Mouse (Mus musculus): Measurements from ENCODE around the gene Rybp. TPM values are rescaled to one million over a fixed set of nuclear protein-coding genes. Genes with fewer than 3 reads are reported as not detected.

Rybp gene
- polyA plus RNA-seq, 2 experiments from 2014 or later: 11.8 to 13.7 TPM

DNA sequence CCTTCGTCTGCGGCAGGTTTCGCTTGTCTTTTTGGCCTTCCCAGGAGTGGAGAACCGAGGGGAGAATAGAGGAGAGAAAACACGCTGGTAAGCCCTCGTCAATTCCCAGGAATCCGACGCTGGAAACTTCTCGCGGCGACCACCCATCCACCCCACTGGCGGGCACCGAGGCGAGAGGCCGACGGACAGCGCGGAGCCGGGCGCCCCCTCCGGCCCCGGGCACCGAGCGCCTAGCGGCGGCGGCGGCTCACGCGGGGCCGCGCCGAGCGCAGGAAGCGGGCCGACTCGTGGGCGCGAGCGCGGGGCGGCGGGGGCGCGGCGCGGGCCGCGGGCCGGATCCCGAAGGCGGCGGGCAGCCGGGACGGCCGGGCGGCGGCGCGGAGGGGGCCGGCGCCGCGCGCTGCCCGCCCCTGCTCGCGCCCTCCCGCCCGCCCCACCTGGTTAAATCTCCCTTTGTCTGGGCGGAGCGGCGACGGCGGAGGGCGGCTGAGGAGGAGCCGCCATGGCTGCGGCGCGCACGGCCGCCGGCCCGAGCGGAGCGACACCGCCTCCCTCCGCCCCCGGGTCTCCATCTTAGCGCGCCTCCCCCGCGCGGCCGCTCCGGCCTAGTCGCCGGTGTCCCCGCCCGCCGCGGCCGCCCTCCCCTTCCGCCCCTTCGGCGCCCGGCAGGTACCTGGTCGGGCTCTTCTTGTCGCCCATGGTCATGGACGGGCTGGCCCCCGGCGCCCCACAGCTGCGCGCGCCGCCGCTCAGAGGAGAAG is 532 bp downstream of the Rybp start:
- ATAC-seq: peak; percentile 46

DNA sequence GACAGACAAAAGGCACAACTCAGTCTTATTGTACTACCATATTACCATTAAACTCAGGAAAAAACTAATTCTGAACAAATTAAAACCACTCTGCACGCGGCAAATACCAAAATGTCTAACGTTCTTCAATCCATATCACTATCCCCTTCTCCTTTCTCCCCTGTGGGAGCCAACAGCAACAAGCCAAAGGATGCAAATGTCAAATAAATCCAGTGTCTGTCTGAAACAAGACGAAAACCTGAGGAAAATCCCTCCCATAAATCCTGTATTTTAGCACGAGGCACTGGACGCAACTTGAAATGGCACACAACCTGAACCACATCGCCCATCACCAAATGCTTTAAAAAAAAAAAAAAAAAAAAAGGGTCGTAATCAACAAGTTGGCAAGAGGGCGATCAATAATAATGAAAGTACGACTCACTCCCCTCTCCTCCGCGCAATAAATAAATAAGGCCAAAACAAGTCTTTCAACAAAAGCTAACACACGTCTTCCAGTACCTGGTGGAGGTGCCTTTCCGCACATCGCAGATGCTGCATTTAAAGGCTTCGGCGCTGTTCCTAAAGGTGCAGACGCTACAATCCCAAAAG is 1.2 kb downstream of the Rybp start:
- no peak for ATAC-seq

DNA sequence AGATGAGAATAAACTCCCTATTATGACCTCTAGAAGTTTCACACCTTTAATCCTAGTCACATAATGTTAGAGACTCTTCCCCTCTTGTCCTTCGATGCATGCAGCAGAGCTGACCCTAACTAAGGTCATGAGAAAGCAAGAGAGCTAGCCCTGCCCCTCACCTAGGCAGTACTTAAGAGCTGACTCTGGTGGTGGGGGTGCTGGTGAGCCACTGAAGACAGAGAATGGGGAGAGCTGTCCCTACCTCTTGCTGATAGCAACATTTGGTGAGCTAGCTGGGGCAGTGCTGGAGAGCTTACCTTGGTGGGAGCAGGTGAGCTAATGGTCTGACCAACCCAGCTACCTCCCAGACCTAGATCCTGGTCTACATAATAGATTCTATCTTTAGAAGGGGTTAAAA is 8.4 kb downstream of the Rybp start:
- no peak for ATAC-seq

DNA sequence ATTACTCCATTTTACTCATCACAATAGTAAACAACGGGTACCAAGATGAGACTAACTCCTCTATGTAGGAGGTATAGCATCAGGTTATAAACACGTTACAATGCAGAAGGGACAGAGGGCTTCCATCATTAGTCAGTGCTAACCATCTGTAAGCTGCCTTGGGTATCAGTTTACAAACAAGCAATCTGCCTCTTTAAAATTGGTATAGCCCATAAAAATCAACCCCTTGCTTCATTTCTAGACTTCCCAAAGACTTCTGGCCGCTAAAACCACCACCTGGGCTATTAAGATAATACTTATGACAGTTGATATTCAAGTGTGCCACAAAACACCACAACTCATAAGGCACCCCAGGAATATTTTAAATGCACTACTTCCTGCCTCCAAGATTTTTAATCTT is 10.9 kb downstream of the Rybp start:
- no peak for ATAC-seq

DNA sequence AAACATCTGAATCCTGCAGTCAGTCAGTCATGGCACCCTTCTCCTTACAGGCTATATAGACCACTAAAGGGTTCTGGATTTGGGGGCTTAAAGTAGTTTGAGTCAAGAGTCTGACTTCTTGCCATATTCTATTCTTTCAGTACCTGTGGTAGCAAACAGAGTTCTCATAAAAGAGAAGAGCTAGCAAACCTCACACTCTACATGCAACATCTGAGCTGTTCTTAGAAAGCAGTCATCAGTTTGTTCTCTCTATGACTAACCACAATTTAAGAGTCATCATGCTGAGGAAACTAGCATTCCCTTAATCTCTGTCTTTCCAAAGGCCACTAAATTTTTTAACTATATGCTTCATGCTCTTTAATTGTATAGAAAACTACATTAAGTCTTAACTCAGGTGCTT is 11.6 kb downstream of the Rybp start:
- peak; percentile 34 for ATAC-seq

DNA sequence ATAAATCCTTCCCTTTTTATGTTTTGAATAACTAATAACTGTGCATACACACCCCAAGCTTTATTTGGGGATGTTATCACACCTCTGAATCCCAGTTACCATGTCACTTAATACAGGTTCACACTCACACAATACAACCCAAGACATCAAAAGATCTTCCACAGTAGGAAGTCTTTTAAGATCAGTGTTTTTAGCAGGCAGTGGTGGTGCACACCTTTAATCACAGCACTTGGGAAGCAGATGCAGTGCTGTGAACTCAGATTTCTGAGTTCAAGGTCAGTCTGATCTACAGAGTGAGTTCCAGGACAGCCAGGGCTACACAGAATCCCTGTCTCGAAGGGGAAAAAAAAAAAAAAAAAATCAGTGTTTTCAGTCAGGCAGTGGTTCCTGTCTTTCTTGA is 13.7 kb downstream of the Rybp start:
- ATAC-seq: no peak

DNA sequence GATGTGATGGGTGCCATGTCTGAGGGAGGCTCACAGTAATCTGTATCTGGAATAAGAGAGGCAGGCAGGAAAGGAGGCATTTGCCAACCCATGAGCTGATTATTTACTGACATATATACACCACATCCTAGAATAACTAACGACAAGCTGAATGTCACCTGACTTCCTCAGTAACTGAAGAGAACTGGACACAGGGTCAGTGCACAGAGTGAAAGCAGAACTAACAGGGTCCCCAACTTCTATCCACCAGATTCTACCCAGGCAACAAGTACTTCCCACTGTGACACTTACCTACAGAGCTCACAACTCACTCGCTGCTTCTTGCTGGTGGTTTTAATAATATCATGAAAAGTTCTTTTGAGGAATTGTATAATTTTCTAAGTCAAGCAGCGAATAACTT is 15.3 kb downstream of the Rybp start:
- no peak for ATAC-seq

DNA sequence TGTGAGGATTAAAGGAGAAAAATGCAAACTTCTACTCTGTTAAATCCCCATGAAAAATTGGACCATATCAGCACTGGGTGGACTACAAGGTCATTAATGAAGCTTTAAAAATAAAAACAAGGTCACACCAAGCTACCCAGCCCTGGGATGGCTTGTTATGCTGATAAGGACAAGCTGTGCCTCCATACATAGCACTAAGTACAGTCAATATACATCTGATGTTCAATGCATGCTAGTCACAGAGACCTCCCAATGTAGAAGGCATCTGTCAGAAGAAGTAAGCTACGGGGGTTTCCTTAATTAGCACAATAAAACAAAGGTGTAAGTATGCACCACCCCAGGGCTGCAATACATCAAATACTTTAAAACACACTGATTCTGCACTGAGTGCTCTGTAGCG is 16.5 kb downstream of the Rybp start:
- no peak for ATAC-seq

DNA sequence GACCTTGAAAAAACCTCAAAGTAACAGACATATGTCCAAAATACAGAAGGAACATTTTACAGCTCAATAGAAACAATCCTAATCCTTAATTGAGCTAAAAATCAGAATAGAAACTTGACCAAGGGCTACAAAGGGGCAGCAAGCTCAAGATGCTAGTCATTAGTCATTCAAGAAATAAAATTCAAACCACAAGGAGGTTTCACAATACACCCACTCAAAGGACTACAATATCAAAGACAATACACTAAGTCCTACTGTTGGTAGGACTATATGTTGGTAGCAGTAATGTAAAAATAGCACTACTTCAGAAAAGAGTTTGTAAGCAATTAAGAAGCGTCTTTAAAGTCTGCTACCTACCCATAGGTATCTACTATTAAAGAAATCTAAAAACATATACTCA is 27.7 kb downstream of the Rybp start:
- no peak for ATAC-seq

DNA sequence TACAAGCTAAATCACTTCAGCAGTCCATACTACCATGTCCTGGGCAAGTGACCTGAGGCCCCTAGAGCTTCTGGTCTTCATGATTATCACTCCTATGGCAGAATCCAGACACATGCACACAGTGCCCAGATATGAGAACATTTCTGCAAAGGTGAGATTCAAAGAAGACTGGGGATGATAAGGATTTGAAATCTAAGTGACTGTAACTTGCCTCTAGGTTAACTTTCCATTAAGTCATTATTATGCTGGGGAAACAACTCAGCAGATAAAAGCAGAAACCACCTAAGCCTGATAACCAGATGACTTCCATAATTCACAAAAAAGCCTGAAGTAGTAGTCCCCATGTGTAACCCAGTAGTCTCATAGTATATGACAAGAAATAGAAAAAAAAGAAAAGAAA is 29.0 kb downstream of the Rybp start:
- ATAC-seq: no peak

DNA sequence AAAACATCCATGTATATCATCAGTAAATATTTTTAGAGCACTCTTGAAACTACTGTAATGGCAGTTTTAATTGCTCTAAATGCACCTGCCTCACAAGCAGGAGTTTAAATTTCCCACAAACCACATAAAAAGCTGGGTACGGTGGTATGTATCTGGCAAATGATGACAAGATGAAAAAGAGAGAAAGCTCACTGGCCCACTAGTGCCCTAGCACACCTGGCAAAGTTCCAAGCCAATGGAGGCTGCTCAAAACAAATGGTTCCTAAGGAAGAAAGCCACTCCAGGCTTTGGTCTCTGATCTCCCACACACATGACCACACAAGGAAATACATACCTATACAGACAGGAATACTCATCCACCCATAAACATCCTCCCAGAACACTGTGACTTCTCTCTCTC is 31.9 kb downstream of the Rybp start:
- ATAC-seq: no peak

DNA sequence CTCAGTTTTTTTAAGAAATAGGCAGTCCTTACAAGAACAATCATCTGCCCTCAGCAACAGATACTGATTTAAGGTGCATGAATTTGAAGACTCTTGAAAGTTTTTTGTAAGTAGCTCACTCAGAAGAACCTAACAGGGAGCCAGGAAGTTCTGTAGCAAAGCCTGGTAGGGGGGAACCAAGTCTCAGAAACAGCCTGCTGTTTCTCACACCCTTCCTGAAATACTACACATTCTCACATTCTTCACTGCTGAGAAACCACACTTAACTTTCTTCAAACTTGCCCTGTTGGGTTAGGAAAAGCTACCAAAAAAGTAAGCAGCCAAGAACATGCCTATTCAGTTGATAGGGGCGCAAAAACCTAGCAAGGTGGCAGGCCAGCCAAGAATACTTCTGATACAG is 32.6 kb downstream of the Rybp start:
- ATAC-seq: no peak

DNA sequence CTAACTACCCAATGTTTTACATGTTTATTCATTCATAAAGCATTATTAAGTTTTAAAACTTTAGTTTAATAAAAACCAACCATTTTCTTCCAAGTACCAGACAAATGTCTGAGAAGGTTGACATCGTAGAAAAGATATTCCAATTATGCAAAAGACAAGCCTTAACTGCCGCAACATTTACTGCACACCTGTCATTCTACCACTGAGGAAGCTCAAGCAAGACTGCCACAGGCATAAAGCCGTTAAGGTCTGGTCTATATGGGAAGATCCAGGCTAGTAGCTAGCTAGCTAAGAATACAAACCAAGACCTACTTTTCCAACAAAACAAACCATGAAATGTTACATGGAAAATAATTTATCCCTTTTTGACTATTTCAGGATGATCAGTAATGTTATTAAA is 42.8 kb downstream of the Rybp start:
- ATAC-seq: no peak

DNA sequence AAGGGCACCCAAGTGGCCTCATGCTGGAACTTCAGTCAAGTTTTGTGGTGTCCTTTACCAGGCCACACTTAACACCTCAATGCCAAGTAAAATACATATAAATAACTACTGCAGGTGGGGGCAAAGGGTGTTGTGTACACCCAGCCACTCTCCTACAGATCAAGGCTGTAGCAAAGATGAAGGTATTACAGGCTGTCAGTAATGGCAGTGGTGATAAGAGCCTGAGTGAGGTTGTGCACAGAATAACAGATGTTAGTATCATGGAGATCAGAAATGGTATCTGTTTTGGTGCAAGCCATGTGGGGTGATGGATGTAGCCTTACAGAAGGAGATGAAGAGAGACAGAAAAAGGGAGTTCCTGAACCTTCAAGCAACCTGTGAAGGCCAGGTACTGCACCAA is 52.2 kb downstream of the Rybp start:
- ATAC-seq: no peak

DNA sequence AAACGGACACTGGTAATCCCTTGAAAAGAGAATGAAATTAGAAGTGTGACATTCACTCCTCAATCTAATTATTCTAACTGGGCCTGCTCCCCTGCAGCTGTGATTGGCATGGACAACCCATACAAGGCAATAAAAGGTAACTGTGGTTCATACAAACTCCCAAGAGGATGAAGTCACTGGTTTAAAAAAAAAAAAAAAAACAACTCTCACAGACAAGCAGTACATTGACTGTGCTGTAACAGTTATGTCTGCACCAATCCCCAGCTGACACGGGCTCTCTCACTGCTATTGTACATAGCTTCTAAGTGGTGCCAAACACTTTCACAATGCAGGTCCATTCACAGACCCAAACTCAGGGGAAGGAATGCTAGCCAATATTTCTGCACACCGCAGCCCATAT is 53.8 kb downstream of the Rybp start:
- no peak for ATAC-seq

DNA sequence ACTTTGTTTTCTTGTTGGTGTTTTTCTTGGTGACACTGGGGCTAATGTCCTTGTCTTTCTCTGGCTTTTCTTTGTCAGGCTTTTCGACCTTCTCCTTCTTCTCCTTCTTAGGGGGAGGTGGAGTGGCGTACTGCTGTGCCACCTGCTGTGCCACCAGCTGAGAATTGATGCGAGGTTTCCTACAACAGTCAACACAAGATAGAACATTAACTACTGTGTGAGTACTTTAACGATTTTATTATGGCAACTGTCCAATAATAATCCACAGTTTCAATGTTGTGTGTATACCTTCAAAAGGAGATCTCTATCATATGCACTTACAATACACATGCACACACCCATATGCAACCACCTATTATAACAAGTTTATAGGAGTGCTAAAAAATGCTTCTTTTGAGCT is 54.2 kb downstream of the Rybp start:
- ATAC-seq: no peak

DNA sequence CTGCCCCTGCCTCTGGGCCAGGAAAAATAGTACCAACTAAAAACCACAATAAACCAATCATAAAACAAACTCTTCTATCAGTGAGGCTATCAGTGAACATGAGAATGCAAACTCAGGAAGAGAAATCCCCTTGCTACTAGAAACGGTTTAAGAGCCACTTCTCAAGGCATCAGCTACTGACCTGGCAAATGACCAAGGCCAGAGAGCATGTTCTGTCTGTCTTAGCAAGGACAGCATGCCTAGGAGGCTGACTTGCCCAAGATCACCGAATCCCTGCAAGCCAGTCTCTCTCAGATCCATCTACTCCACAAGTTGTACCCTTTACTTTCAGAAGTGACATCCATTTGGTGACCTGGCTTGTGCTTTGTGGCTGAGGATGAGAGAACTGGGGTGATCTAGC is 61.1 kb downstream of the Rybp start:
- no peak for ATAC-seq

DNA sequence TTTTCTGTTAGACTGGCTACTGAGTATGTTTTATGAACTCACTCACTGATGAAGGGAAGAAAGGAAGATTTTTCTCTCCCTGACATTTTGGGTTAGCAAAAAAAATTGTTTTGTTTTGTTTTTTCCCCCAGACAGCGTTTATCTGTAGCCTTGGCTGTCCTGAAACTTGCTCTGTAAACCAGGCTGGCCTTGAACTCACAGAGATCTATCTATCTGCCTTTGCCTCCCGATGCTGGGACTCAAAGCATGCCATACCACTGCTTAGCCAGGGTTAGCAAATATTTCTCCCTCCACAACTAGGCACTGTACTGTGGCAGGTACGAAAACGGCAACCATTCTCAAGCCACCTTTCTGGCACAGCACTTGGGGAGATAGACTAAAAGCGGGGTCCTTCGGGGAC is 63.4 kb downstream of the Rybp start:
- ATAC-seq: no peak

DNA sequence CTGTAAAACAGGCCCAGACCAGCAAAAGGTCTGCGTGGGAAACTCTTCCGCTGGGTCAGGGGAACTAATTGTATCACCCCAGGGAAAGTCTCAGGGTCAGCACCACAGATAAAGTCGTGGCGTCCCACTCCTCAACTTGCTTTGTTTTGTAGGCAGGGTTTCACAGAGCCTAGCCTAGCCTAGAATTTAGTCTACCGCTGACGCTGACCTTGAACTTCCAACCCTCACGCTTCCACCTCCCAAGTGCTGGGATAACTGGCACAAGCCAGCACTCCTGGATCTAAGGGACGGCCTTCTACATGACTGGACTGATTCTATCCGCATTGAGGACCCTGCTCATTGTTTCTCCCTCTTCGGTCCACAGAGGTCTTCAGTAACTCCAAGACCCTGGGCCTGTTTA is 63.9 kb downstream of the Rybp start:
- ATAC-seq: no peak

DNA sequence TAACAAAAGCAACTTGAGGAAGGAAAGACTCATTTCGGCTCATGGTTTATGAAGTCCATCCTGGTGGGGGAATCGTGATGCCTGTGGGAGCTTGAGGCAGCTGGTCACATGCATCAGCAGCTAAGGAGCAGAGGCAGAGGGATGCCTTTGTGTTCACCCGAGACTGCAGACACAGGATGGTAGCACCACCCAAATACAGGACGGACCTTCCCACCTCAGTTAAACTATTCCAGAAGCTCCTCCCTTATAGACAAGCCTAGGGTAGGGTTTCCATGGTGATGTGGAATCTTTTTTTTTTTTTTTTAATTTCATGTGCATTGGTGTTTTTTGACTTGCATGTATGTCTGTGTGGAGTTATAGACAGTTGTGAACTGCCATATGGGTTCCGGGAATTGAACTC is 64.4 kb downstream of the Rybp start:
- no peak for ATAC-seq

DNA sequence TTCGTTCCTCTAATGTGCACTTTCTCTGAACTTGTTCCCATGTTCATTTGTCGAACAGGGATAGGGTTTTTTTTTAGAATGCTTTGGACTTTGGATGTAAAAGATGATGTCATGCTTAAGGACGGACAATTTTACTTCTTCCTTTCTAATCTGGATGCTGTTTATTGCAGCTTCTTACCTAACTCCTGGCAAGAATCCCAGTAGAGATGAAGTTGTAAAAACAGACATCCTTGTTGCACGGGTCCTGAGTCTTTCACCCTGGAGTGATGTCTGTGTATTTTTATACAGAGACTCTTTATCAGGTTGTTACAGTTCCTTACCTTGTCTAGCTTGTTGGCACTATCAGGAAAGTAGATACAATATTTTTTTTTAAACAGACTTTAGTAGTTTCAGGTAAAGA is 65.5 kb downstream of the Rybp start:
- no peak for ATAC-seq

DNA sequence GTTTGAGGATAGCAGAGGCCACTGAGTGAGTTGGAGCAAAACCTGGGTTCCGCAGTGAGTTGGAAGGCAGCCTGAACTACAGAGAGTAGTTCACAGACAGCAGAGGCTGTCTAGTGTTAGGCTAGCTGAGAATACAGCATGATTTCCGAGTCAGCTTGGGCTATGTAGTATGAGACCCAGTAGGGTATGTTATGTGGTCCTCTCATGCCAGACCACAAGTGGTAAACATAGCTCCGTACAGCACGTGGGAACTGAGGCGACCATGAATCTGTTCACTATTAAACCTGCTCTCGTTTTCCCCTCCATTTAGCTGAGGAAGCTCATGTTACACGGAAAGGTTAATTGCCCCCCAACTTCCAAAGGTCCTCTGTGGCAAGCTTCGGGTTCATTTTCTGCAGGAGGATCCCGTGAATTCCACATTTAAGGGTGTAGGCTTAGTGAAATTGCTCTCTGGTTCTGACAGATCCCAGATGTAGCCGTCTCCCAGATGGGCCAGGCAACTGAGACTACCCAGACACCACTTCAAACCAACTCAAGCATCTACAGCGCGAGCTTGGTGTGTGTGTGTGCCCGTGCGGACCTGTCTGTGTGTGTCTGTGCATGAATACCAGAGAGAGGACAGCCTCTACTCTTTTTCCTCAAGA is 66.2 kb downstream of the Rybp start:
- no peak for ATAC-seq

DNA sequence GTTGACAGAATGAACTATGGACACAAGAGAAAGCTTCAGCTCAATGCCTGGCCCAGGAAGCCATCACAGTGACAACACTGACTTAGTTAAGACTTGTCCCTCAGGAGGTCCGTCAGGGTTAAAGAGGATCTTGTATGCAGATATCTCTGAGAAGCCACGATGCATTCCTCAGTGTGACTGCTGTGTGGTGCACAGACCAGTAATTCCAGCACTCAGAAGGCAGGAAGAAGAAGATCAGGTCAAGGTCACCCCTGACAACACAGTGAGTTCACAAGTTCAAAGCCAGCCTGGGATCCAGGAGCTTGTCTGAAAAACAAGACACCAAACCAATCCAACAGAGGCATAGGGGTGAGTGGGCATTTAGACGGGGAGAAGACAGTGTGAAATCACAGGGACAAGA is 67.3 kb downstream of the Rybp start:
- no peak for ATAC-seq

DNA sequence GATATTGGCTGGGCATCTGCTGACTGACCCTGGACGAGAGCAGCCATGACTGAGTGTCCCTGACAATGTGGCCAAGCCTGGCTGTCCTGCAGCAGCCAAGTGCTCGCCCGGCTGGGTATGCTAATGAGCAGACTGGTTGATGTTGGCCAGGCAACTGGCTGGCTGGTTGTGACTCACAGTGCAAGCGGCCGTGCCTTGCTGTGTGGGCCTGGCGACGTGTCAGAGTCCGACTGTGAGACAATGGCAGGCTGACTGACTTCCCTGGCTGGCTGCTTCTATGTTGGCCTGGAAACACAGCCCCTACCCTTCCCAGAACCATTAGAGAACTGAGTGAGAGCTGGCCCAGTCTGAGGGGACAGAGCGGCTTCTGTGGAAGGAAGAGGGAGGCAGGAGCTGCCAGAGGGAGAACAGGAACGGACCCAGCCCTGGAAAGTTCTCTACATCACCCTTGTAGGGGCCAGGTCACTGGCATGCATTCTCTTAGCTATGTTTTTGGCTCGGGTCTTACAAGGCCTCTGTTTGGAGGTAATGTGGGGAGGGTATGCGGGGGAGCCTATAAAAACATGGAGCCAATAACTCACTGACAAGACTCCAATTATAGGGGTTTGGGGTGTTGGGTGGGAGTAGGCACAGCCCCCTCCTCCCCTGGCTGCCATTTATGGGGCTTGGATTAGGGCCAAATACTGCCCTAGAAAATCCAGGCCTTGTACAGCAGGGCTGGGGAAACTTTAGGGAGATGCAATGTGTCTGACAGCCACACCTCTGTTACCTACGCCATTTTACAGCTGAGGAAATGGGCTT is 68.5 kb downstream of the Rybp start:
- no peak for ATAC-seq

All from CD4-positive, CD25-positive, alpha-beta regulatory T cell, adult 4 months (primary cell).